ENCODE assay signal across 12 mouse cellular contexts in genomic region chr14:62177509-62177908, GRCm38 (mm10).
DNase-seq lines count a peak whose midpoint lies in the region; ATAC-seq and TF ChIP-seq lines count a peak whose summit lies in the region.
"Had no signal": no experiment of that assay in that cellular context is flagged by ENCODE, and none has a peak within 500 bp of the region (broad histone marks: within the 10 kb centered on the region; RNA-seq: fewer than 3 reads in every experiment).

No protein-coding gene starts in this region.

- peaks cover 15% of the 10 kb centered on the region for H3K4me1 ChIP-seq in lung, embryonic 14.5 days (ENCODE audit: insufficient read depth)
- peaks cover 9% of the 10 kb centered on the region; the same call in 1 of the 2 replicates for H3K4me1 ChIP-seq in midbrain, embryonic 16.5 days (ENCODE audit: control insufficient read depth, insufficient read depth, low read length)

- no peak overlapping the region for H3K9ac ChIP-seq in lung, embryonic 14.5 days
- H3K9ac ChIP-seq in midbrain, embryonic 16.5 days (ENCODE audit: low read depth, low read length), result no peak overlapping the region

- no peak overlapping the region for H3K4me2 ChIP-seq in lung, embryonic 14.5 days
- H3K4me2 ChIP-seq in midbrain, embryonic 16.5 days (ENCODE audit: low read length), result no peak overlapping the region

- H3K9me3 ChIP-seq in lung, embryonic 14.5 days (ENCODE audit: low read depth, low read length), result no peaks in the 10 kb centered on the region
- H3K9me3 ChIP-seq in midbrain, embryonic 16.5 days (replicated peaks; ENCODE audit: control insufficient read depth, low read length, poor library complexity, severe bottlenecking), result no peaks in the 10 kb centered on the region
- H3K9me3 ChIP-seq: hindbrain, embryonic 10.5 days had no signal

- ATAC-seq in lung, embryonic 14.5 days (ENCODE audit: insufficient read depth), result no peak
- no peak for ATAC-seq in midbrain, embryonic 16.5 days

- H3K27ac ChIP-seq in lung, embryonic 14.5 days (ENCODE audit: low read depth), result no peak overlapping the region
- H3K27ac ChIP-seq in midbrain, embryonic 16.5 days (ENCODE audit: low read length), result no peak overlapping the region
- H3K27ac ChIP-seq: hindbrain, embryonic 10.5 days had no signal

- no peak overlapping the region for H3K4me3 ChIP-seq in lung, embryonic 14.5 days (ENCODE audit: low read depth, low read length)
- H3K4me3 ChIP-seq in midbrain, embryonic 16.5 days (ENCODE audit: low read depth, low read length), result no peak overlapping the region
- H3K4me3 ChIP-seq: hindbrain, embryonic 10.5 days; myocyte had no signal

- no peaks in the 10 kb centered on the region for H3K27me3 ChIP-seq in lung, embryonic 14.5 days (ENCODE audit: insufficient read depth, low read length)
- no peaks in the 10 kb centered on the region for H3K27me3 ChIP-seq in midbrain, embryonic 16.5 days (ENCODE audit: control insufficient read depth, insufficient read depth, low read depth, low read length)

- TF ChIP-seq CTCF in lung, embryonic 14.5 days (IDR thresholded peaks at IDR 0.05; ENCODE audit: low read depth), result no peak

- H3K36me3 ChIP-seq in lung, embryonic 14.5 days (ENCODE audit: insufficient read depth), result no peaks in the 10 kb centered on the region
- no peaks in the 10 kb centered on the region for H3K36me3 ChIP-seq in midbrain, embryonic 16.5 days (ENCODE audit: control insufficient read depth, insufficient read depth, low read length)
- H3K36me3 ChIP-seq: hindbrain, embryonic 10.5 days had no signal

- 71% methylated on average over 5 of the region's 5 CpGs for WGBS in lung, embryonic 14.5 days
- 90% methylated on average over 5 of the region's 5 CpGs for WGBS in midbrain, embryonic 16.5 days

- peak; percentile 42 to 58 for DNase-seq in layer of hippocampus, adult 8-10 months (ENCODE audit: low spot score in 2 of 2)
- DNase-seq in layer of hippocampus, postnatal 36 days, result no peak
- peak; percentile 5 for DNase-seq in NIH3T3 (ENCODE audit: low read depth)
- DNase-seq in gastrocnemius, postnatal 10 days, result peak; percentile 62
- DNase-seq in lung, embryonic 14.5 days, result peak; percentile 41
- no peak for DNase-seq in adrenal gland, adult (ENCODE audit: inconsistent age in 2 of 2, low spot score in 1 of 2)
- DNase-seq in cerebellum, adult 18-20 months, result no peak
- DNase-seq: kidney, adult 9 months; liver had no signal

Comparison
In these comparisons a context has a peak if more than half of its experiments do, and no peak if none do; other contexts are left out.
1. DNase-seq: peak in layer of hippocampus, adult 8-10 months (2 of 2), NIH3T3 (single experiment), gastrocnemius, postnatal 10 days (single experiment) and lung, embryonic 14.5 days (single experiment); none in layer of hippocampus, postnatal 36 days (0 of 2), adrenal gland, adult (0 of 2) and cerebellum, adult 18-20 months (0 of 2).